Mouse (Mus musculus) kidney, embryonic 14.5 days (tissue): ENCODE data around the gene Tbxas1. TPM values are rescaled to one million over a fixed set of nuclear protein-coding genes. Genes with fewer than 3 reads are reported as not detected.

Experiments
- ATAC-seq: fragments of 200-750 bp; cut with Nextera tagmentation; 2 replicates; pipeline ENCODE4 v1.8.0; 2017; ENCODE audit warnings: moderate number of reproducible peaks, mild to moderate bottlenecking, moderate TSS enrichment, moderate library complexity; ENCODE audit not compliant: low FRiP score, low TSS enrichment
- H3K27ac ChIP-seq: fragments of 300-500 bp; sonication (generic); 2 replicates; pipeline ENCODE4 v1.5.1; 2014; ENCODE audit warnings: low read depth, mild to moderate bottlenecking, low read length, moderate library complexity, mixed read lengths
- H3K27me3 ChIP-seq: fragments of 300-500 bp; sonication (generic); 2 replicates; pipeline ENCODE4 v1.6.1; 2014; ENCODE audit warnings: mild to moderate bottlenecking, low read length; ENCODE audit not compliant: control insufficient read depth, insufficient read depth
- H3K36me3 ChIP-seq: fragments of 300-500 bp; sonication (generic); 2 replicates; pipeline ENCODE4 v1.6.1; 2014; ENCODE audit warnings: low read length, mixed read lengths; ENCODE audit not compliant: control insufficient read depth, insufficient read depth
- H3K4me1 ChIP-seq: fragments of 300-500 bp; sonication (generic); 2 replicates; pipeline ENCODE4 v1.6.1; 2014; ENCODE audit warnings: low read length, mixed read lengths; ENCODE audit not compliant: control insufficient read depth, insufficient read depth
- H3K4me2 ChIP-seq: fragments of 300-500 bp; sonication (generic); replicated peaks from 2 replicates; pipeline ENCODE4 v1.6.1; 2014; ENCODE audit warnings: low read depth, mild to moderate bottlenecking, low read length
- H3K4me3 ChIP-seq: fragments of 300-500 bp; sonication (generic); 2 replicates; pipeline ENCODE4 v1.5.1; 2014; ENCODE audit warnings: mild to moderate bottlenecking, low read length
- H3K9ac ChIP-seq: fragments of 300-500 bp; sonication (generic); 2 replicates; pipeline ENCODE4 v1.6.1; 2014; ENCODE audit warnings: low read depth, mild to moderate bottlenecking, low read length, moderate library complexity
- H3K9me3 ChIP-seq: fragments of 300-500 bp; sonication (generic); 2 replicates; pipeline ENCODE4 v1.6.1; 2016; ENCODE audit warnings: low read length; ENCODE audit not compliant: control insufficient read depth
- WGBS: fragments of 180-500 bp; shearing (Covaris S2); extraction: QIAGEN DNeasy Blood & Tissue Kit; methylation state at CpG from one replicate; pipeline ENCODE4 v1.1.7; 2014; 5-methylcytosine and 5-hydroxymethylcytosine counted together
- polyA plus RNA-seq: library from polyadenylated mRNA; unstranded; fragments of >200 nt; fragmentation: Nextera tagmentation; extraction: Ambion mirVana; gene quantifications from 2 replicates; pipeline ENCODE4 v1.2.1, GENCODE M21; 2014

The Tbxas1 gene
- polyA plus RNA-seq, 1 experiment from 2014 or later, result 3.3 TPM

GRCm38 (mm10) chr6:38944826-38945225, 69.6 kb downstream of the Tbxas1 start:
- Histone ChIP-seq H3K9ac (no peak overlapping the region), H3K27ac (no peak overlapping the region), H3K4me1 (no peaks in the 10 kb centered on the region), H3K27me3 (no peaks in the 10 kb centered on the region), H3K9me3 (peaks cover 3% of the 10 kb centered on the region; the same call in 1 of the 2 replicates), H3K4me3 (no peak overlapping the region), H3K36me3 (no peaks in the 10 kb centered on the region), H3K4me2 (no peak overlapping the region)
- 87% methylated on average over 7 of the region's 7 CpGs for WGBS
- no peak for ATAC-seq

GRCm38 (mm10) chr6:38945681-38946080, 70.5 kb downstream of the Tbxas1 start:
- H3K4me3 ChIP-seq, result no peak overlapping the region
- no peaks in the 10 kb centered on the region for H3K27me3 ChIP-seq
- H3K27ac ChIP-seq, result no peak overlapping the region
- H3K4me2 ChIP-seq, result no peak overlapping the region
- H3K36me3 ChIP-seq, result no peaks in the 10 kb centered on the region
- 0 out of 2 replicates have a peak, but pooled peaks cover 3% of the 10 kb centered on the region for H3K4me1 ChIP-seq
- ATAC-seq, result no peak
- H3K9me3 ChIP-seq, result peaks cover 3% of the 10 kb centered on the region; the same call in 1 of the 2 replicates
- H3K9ac ChIP-seq, result no peak overlapping the region
- 89% methylated on average over 3 of the region's 3 CpGs for WGBS

GRCm38 (mm10) chr6:38947282-38947681, 72.1 kb downstream of the Tbxas1 start:
- Histone ChIP-seq H3K9me3 (peaks cover 3% of the 10 kb centered on the region; the same call in 1 of the 2 replicates), H3K4me2 (no peak overlapping the region)
- 85% methylated on average over 4 of the region's 4 CpGs for WGBS

GRCm38 (mm10) chr6:38949683-38950161, 74.5 kb downstream of the Tbxas1 start:
- ATAC-seq, result no peak
- Histone ChIP-seq H3K27ac (0 out of 2 replicates have a peak overlapping the region, but pooled peaks have one; percentile 4), H3K4me1 (0 out of 2 replicates have a peak, but pooled peaks cover 3% of the 10 kb centered on the region), H3K4me3 (no peak overlapping the region), H3K9me3 (no peaks in the 10 kb centered on the region), H3K36me3 (no peaks in the 10 kb centered on the region), H3K4me2 (no peak overlapping the region; the same call in 1 of the 2 replicates), H3K27me3 (no peaks in the 10 kb centered on the region), H3K9ac (no peak overlapping the region)
- WGBS, result 36% methylated on average over 5 of the region's 5 CpGs

More at GRCm38 (mm10) chr6:38947282-38947681, 72.1 kb downstream of the Tbxas1 start:
- Histone ChIP-seq H3K4me1 (0 out of 2 replicates have a peak, but pooled peaks cover 3% of the 10 kb centered on the region), H3K27me3 (no peaks in the 10 kb centered on the region), H3K9ac (no peak overlapping the region), H3K27ac (no peak overlapping the region), H3K36me3 (no peaks in the 10 kb centered on the region), H3K4me3 (no peak overlapping the region)
- ATAC-seq, result no peak

GRCm38 (mm10) chr6:38950341-38950740, 75.1 kb downstream of the Tbxas1 start:
- H3K27ac ChIP-seq, result no peak overlapping the region
- 47% methylated on average over 4 of the region's 4 CpGs for WGBS
- H3K36me3 ChIP-seq, result no peaks in the 10 kb centered on the region
- H3K27me3 ChIP-seq, result no peaks in the 10 kb centered on the region
- H3K9me3 ChIP-seq, result no peaks in the 10 kb centered on the region
- H3K4me2 ChIP-seq, result no peak overlapping the region
- H3K9ac ChIP-seq, result no peak overlapping the region
- ATAC-seq, result no peak
- H3K4me1 ChIP-seq, result 0 out of 2 replicates have a peak, but pooled peaks cover 3% of the 10 kb centered on the region
- H3K4me3 ChIP-seq, result no peak overlapping the region

- Histone ChIP-seq H3K9me3 (no peaks in the 10 kb centered on the region), H3K4me2 (no peak overlapping the region), H3K9ac (no peak overlapping the region), H3K27ac (no peak overlapping the region), H3K27me3 (no peaks in the 10 kb centered on the region), H3K4me1 (0 out of 2 replicates have a peak, but pooled peaks cover 3% of the 10 kb centered on the region), H3K4me3 (no peak overlapping the region), H3K36me3 (no peaks in the 10 kb centered on the region)
- no peak for ATAC-seq
- WGBS, result 62% methylated on average over 3 of the region's 3 CpGs
Observed at GRCm38 (mm10) chr6:38950838-38951237, 75.6 kb downstream of the Tbxas1 start.

GRCm38 (mm10) chr6:38956641-38957040, 81.4 kb downstream of the Tbxas1 start:
- Histone ChIP-seq H3K36me3 (no peaks in the 10 kb centered on the region), H3K27ac (no peak overlapping the region), H3K4me2 (no peak overlapping the region), H3K9ac (no peak overlapping the region), H3K9me3 (no peaks in the 10 kb centered on the region), H3K4me3 (no peak overlapping the region), H3K4me1 (peaks cover 3% of the 10 kb centered on the region; the same call in 1 of the 2 replicates), H3K27me3 (no peaks in the 10 kb centered on the region)
- WGBS, result 72% methylated on average over 2 of the region's 2 CpGs
- ATAC-seq, result no peak

GRCm38 (mm10) chr6:38957246-38957645, 82.0 kb downstream of the Tbxas1 start:
- 79% methylated on average over 5 of the region's 5 CpGs for WGBS
- no peaks in the 10 kb centered on the region for H3K9me3 ChIP-seq
- no peaks in the 10 kb centered on the region for H3K36me3 ChIP-seq
- H3K27ac ChIP-seq, result no peak overlapping the region
- H3K4me2 ChIP-seq, result no peak overlapping the region
- H3K27me3 ChIP-seq, result no peaks in the 10 kb centered on the region
- no peak overlapping the region for H3K4me3 ChIP-seq
- peaks cover 3% of the 10 kb centered on the region; the same call in 1 of the 2 replicates for H3K4me1 ChIP-seq
- no peak overlapping the region for H3K9ac ChIP-seq
- ATAC-seq, result no peak

- no peaks in the 10 kb centered on the region for H3K36me3 ChIP-seq
- peak overlapping the region; percentile 24; the same call in 1 of the 2 replicates for H3K27ac ChIP-seq
- H3K9ac ChIP-seq, result no peak overlapping the region
Observed at GRCm38 (mm10) chr6:38959502-38959901, 84.3 kb downstream of the Tbxas1 start.

More at GRCm38 (mm10) chr6:38959502-38959901, 84.3 kb downstream of the Tbxas1 start:
- Histone ChIP-seq H3K4me3 (no peak overlapping the region), H3K27me3 (no peaks in the 10 kb centered on the region), H3K4me2 (no peak overlapping the region), H3K4me1 (peaks cover 3% of the 10 kb centered on the region; the same call in 1 of the 2 replicates), H3K9me3 (no peaks in the 10 kb centered on the region)
- peak; percentile 79; the same call in 1 of the 2 replicates for ATAC-seq
- WGBS, result 59% methylated on average over 9 of the region's 9 CpGs
